Mouse (Mus musculus) thymus, adult 2 months (tissue): ENCODE data around the gene Hus1.

Experiments
- CTCF ChIP-seq: fragments of 200-500 bp; IDR thresholded peaks from 2 replicates; pipeline ENCODE4 v1.5.1; 2012; ENCODE audit warnings: mild to moderate bottlenecking, control low read depth, low read length, moderate library complexity, borderline replicate concordance; ENCODE audit not compliant: control insufficient read depth, poor library complexity, insufficient read depth; ENCODE audit errors: extremely low read depth
- POLR2A ChIP-seq: fragments of 200-500 bp; IDR thresholded peaks from 2 replicates; pipeline ENCODE4 v1.6.1; 2012; ENCODE audit warnings: mild to moderate bottlenecking, low read length, control low read depth, moderate library complexity; ENCODE audit not compliant: control insufficient read depth, poor library complexity, insufficient read depth; ENCODE audit errors: extremely low read depth

- no peak for TF ChIP-seq POLR2A
- no peak for TF ChIP-seq CTCF
Measured at GRCm38 (mm10) chr11:8986058-8986457, 24.9 kb downstream of the Hus1 start.
